Mouse (Mus musculus) MEL (cell line): ENCODE results near the gene Armc8. TPM values are rescaled to one million over a fixed set of nuclear protein-coding genes. Genes with fewer than 3 reads are reported as not detected.

Experiments
- DNase-seq: peaks from one replicate; pipeline ENCODE4 v3.0.0; 2011; ENCODE audit warnings: low read depth, low spot score
- H3K27ac ChIP-seq: 2 replicates; pipeline ENCODE4 v1.5.1; 2012; ENCODE audit warnings: low read depth, mild to moderate bottlenecking, control low read depth, low read length, moderate library complexity; ENCODE audit not compliant: control insufficient read depth
- H3K27me3 ChIP-seq, 2 experiments: fragments of 150-350 bp in 1 of 2; sonication (generic) in 1 of 2; 2 replicates each; pipeline ENCODE4 v1.6.1; 2012; ENCODE audit warnings: low read length in 2 of 2, mild to moderate bottlenecking in 2 of 2, improper control_type of control experiment in 1 of 2, moderate library complexity in 1 of 2; ENCODE audit not compliant: insufficient read depth in 2 of 2, control insufficient read depth in 1 of 2
- H3K36me3 ChIP-seq, 2 experiments: 2 replicates each; pipeline ENCODE4 v1.6.1; 2012 to 2014; ENCODE audit warnings: low read length in 2 of 2, improper control_type of control experiment in 1 of 2, inconsistent platforms in 1 of 2, mild to moderate bottlenecking in 1 of 2; ENCODE audit not compliant: insufficient read depth in 2 of 2, control insufficient read depth in 1 of 2
- H3K4me1 ChIP-seq, 2 experiments: fragments of 150-350 bp in 1 of 2; sonication (generic) in 1 of 2; 2 replicates each; pipeline ENCODE4 v1.6.1; 2012; ENCODE audit warnings: low read length in 2 of 2, improper control_type of control experiment in 1 of 2, mild to moderate bottlenecking in 1 of 2; ENCODE audit not compliant: insufficient read depth in 2 of 2, control insufficient read depth in 1 of 2
- H3K4me3 ChIP-seq, 2 experiments: fragments of 150-350 bp in 1 of 2; sonication (generic) in 1 of 2; 2 replicates each; pipeline ENCODE4 v1.5.1; 2012; ENCODE audit warnings: low read depth in 2 of 2, low read length in 2 of 2, mild to moderate bottlenecking in 2 of 2, moderate library complexity in 2 of 2, control low read depth in 1 of 2, improper control_type of control experiment in 1 of 2; ENCODE audit not compliant: control insufficient read depth in 1 of 2, insufficient read depth in 1 of 2
- H3K79me2 ChIP-seq: 2 replicates; pipeline ENCODE4 v1.6.1; 2012; ENCODE audit warnings: mild to moderate bottlenecking, low read length, moderate library complexity; ENCODE audit not compliant: control insufficient read depth, poor library complexity, insufficient read depth
- H3K9ac ChIP-seq: 2 replicates; pipeline ENCODE4 v1.6.1; 2012; ENCODE audit warnings: low read depth, mild to moderate bottlenecking, control low read depth, low read length, moderate library complexity; ENCODE audit not compliant: control insufficient read depth, poor library complexity, severe bottlenecking
- H3K9me3 ChIP-seq: fragments of 150-350 bp; sonication (generic); replicated peaks from 2 replicates; pipeline ENCODE4 v1.6.1; 2012; ENCODE audit warnings: mild to moderate bottlenecking, low read length, improper control_type of control experiment, moderate library complexity; ENCODE audit not compliant: insufficient read depth
- CHD1 ChIP-seq: IDR thresholded peaks from 2 replicates; pipeline ENCODE4 v1.6.1; 2012; ENCODE audit warnings: low read depth, mild to moderate bottlenecking, inconsistent platforms, low read length, improper control_type of control experiment
- CTCF ChIP-seq, 3 experiments: IDR thresholded peaks in 2 of 3; conservative IDR thresholded peaks in 1 of 3; 2 replicates each; pipeline ENCODE4 v1.5.1; 2011 to 2012; ENCODE audit warnings: low read length in 3 of 3, low read depth in 2 of 3, mild to moderate bottlenecking in 2 of 3, improper control_type of control experiment in 1 of 3, inconsistent platforms in 1 of 3, mixed read lengths in 1 of 3, moderate library complexity in 1 of 3; ENCODE audit not compliant: control insufficient read depth in 1 of 3, insufficient read depth in 1 of 3, poor library complexity in 1 of 3, severe bottlenecking in 1 of 3
- E2F4 ChIP-seq: IDR thresholded peaks from 2 replicates; pipeline ENCODE4 v1.6.1; 2011; ENCODE audit warnings: low read depth, low read length, improper control_type of control experiment, borderline replicate concordance
- ETS1 ChIP-seq: IDR thresholded peaks from 2 replicates; pipeline ENCODE4 v1.6.1; 2012; ENCODE audit warnings: low read depth, mild to moderate bottlenecking, inconsistent platforms, low read length, improper control_type of control experiment, moderate library complexity
- GATA1 ChIP-seq: IDR thresholded peaks from 2 replicates; pipeline ENCODE4 v1.6.1; 2011; ENCODE audit warnings: low read depth, low read length, improper control_type of control experiment
- HCFC1 ChIP-seq: IDR thresholded peaks from 2 replicates; pipeline ENCODE4 v1.6.1; 2012; ENCODE audit warnings: low read depth, mild to moderate bottlenecking, inconsistent platforms, low read length, improper control_type of control experiment, moderate library complexity
- JUND ChIP-seq: IDR thresholded peaks from 2 replicates; pipeline ENCODE4 v1.6.1; 2011; ENCODE audit warnings: low read depth, mild to moderate bottlenecking, improper control_type of control experiment, low read length
- KAT2A ChIP-seq: conservative IDR thresholded peaks from 2 replicates; pipeline ENCODE4 v1.6.1; 2012; ENCODE audit warnings: low read depth, low read length, improper control_type of control experiment, inconsistent platforms
- MAFK ChIP-seq: IDR thresholded peaks from 2 replicates; pipeline ENCODE4 v1.6.1; 2011; ENCODE audit warnings: low read depth, mild to moderate bottlenecking, low read length, improper control_type of control experiment, borderline replicate concordance
- MAZ ChIP-seq: IDR thresholded peaks from 2 replicates; pipeline ENCODE4 v1.6.1; 2012; ENCODE audit warnings: low read depth, mild to moderate bottlenecking, inconsistent platforms, low read length, improper control_type of control experiment
- MEF2A ChIP-seq: IDR thresholded peaks from 2 replicates; pipeline ENCODE4 v1.6.1; 2014; ENCODE audit warnings: low read depth, mild to moderate bottlenecking, inconsistent platforms, low read length, improper control_type of control experiment; ENCODE audit not compliant: poor library complexity, insufficient replicate concordance, severe bottlenecking; ENCODE audit errors: extremely low read depth
- MXI1 ChIP-seq: IDR thresholded peaks from 2 replicates; pipeline ENCODE4 v1.6.1; 2011; ENCODE audit warnings: mild to moderate bottlenecking, low read depth, low read length, improper control_type of control experiment
- MYB ChIP-seq: IDR thresholded peaks from 2 replicates; pipeline ENCODE4 v1.6.1; 2011; ENCODE audit warnings: mild to moderate bottlenecking, low read depth, low read length, improper control_type of control experiment
- MYC ChIP-seq: IDR thresholded peaks from 2 replicates; pipeline ENCODE4 v1.6.1; 2011; ENCODE audit warnings: low read depth, mild to moderate bottlenecking, low read length, improper control_type of control experiment, moderate library complexity
- NELFE ChIP-seq: IDR thresholded peaks from 2 replicates; pipeline ENCODE4 v1.6.1; 2011; ENCODE audit warnings: low read depth, low read length, improper control_type of control experiment
- NRF1 ChIP-seq: IDR thresholded peaks from 2 replicates; pipeline ENCODE4 v1.6.1; 2014; ENCODE audit warnings: low read depth, mild to moderate bottlenecking, inconsistent platforms, low read length, improper control_type of control experiment, moderate library complexity; ENCODE audit not compliant: poor library complexity, insufficient read depth, severe bottlenecking
- POLR2AphosphoS2 ChIP-seq: IDR thresholded peaks from 2 replicates; pipeline ENCODE4 v1.6.1; 2011; ENCODE audit warnings: low read length, improper control_type of control experiment
- RAD21 ChIP-seq: IDR thresholded peaks from 2 replicates; pipeline ENCODE4 v1.6.1; 2011; ENCODE audit warnings: mild to moderate bottlenecking, low read depth, low read length, improper control_type of control experiment
- RCOR1 ChIP-seq: IDR thresholded peaks from 2 replicates; pipeline ENCODE4 v1.6.1; 2012; ENCODE audit warnings: low read depth, mild to moderate bottlenecking, inconsistent platforms, low read length, improper control_type of control experiment
- SIN3A ChIP-seq: IDR thresholded peaks from 2 replicates; pipeline ENCODE4 v1.6.1; 2012; ENCODE audit warnings: low read length, improper control_type of control experiment, inconsistent platforms
- TCF12 ChIP-seq: IDR thresholded peaks from 2 replicates; pipeline ENCODE4 v1.6.1; 2014; ENCODE audit warnings: low read depth, mild to moderate bottlenecking, inconsistent platforms, low read length, improper control_type of control experiment, moderate library complexity
- UBTF ChIP-seq: IDR thresholded peaks from 2 replicates; pipeline ENCODE4 v1.6.1; 2012; ENCODE audit warnings: low read depth, mild to moderate bottlenecking, inconsistent platforms, low read length, improper control_type of control experiment, moderate library complexity, borderline replicate concordance; ENCODE audit not compliant: insufficient read depth
- ZC3H11A ChIP-seq: IDR thresholded peaks from 2 replicates; pipeline ENCODE4 v1.6.1; 2012; ENCODE audit warnings: low read depth, mild to moderate bottlenecking, inconsistent platforms, low read length, improper control_type of control experiment
- ZMIZ1 ChIP-seq: IDR thresholded peaks from 2 replicates; pipeline ENCODE4 v1.6.1; 2012; ENCODE audit warnings: low read depth, mild to moderate bottlenecking, inconsistent platforms, low read length, improper control_type of control experiment, moderate library complexity
- polyA plus RNA-seq, 2 experiments: library from polyadenylated mRNA; stranded (reverse) in 1 of 2; unstranded in 1 of 2; fragments of >175 nt in 1 of 2; fragments of >200 nt in 1 of 2; gene quantifications; 2 replicates each; pipeline versions ENCODE4 v1.2.1 to v1.2.4; 2012; ENCODE audit warnings: low replicate concordance in 2 of 2, low read depth in 1 of 2; ENCODE audit not compliant: insufficient read length in 2 of 2, insufficient read depth in 1 of 2, missing spikeins in 1 of 2
- total RNA-seq: library from RNA; depleted of rRNA; stranded (reverse); fragments of 300-350 nt; gene quantifications from 2 replicates; pipeline ENCODE4 v1.2.3, GENCODE M21; 2012

Armc8 gene
- total and polyA plus RNA-seq, 3 experiments, result 11.9 to 14.3 TPM; not detected in 1

- H3K4me1 ChIP-seq, result peaks cover 10% of the 10 kb centered on the region in 2 experiments
- no peak overlapping the region for H3K9ac ChIP-seq
- H3K79me2 ChIP-seq, result no peaks in the 10 kb centered on the region
- TF ChIP-seq RAD21 (no peak), ETS1 (no peak), MAZ (no peak), MEF2A (no peak), NRF1 (no peak), KAT2A (no peak), RCOR1 (no peak), GATA1 (no peak), TCF12 (no peak), CHD1 (no peak), POLR2AphosphoS2 (no peak), CTCF (IDR thresholded peaks at IDR 0.05 in 2 of 3, conservative IDR thresholded peaks at IDR 0.05 in 1 of 3; ENCODE audit: control insufficient read depth in 1 of 3, insufficient read depth in 1 of 3, low read depth in 2 of 3, low read length in 3 of 3, poor library complexity in 1 of 3, severe bottlenecking in 1 of 3) (no peak), SIN3A (no peak), ZMIZ1 (no peak), NELFE (no peak), UBTF (no peak), MAFK (no peak), MXI1 (no peak)
- no peak overlapping the region for H3K4me3 ChIP-seq
- no peak overlapping the region for H3K27ac ChIP-seq
- H3K9me3 ChIP-seq, result no peaks in the 10 kb centered on the region
- no peaks in the 10 kb centered on the region for H3K27me3 ChIP-seq
- DNase-seq, result no peak
- peaks cover 4 to 18% of the 10 kb centered on the region in 2 experiments for H3K36me3 ChIP-seq
These were observed 80.9 kb downstream of the Armc8 start for GRCm38 (mm10) chr9:99487841-99488240.

DNA sequence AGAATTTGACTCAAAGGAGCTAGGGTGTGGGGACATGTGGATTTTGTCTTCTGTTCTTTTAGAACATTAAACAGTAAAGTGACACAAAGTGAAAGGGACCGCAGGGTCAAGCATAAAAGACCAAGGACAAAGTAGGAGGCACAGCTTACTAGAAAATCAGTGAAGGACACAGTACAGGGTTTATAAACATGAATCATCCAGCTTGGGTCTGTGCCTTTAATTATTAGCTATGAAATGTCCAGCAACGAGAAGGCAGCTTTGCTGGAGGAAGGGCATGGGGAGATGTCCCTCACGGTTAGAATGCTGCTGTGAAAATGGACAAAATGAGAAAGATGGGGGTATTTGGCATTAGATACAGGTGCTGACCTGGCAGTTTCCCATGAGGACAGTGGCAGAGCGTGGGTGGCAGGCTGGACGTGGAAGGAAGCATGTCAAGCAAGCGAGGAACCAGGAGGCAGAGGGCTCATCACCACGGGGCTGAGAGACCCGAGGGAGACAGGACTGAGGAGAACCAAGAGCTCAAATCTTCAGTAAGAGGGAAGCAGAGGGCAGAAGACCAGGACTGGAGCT is 81.5 kb downstream of the Armc8 start:
- Histone ChIP-seq H3K9ac (no peak overlapping the region), H3K4me1 (peaks cover 10% of the 10 kb centered on the region in 2 experiments), H3K27ac (no peak overlapping the region), H3K79me2 (no peaks in the 10 kb centered on the region), H3K4me3 (no peak overlapping the region), H3K9me3 (no peaks in the 10 kb centered on the region), H3K27me3 (no peaks in the 10 kb centered on the region), H3K36me3 (peaks cover 4 to 18% of the 10 kb centered on the region in 2 experiments)
- TF ChIP-seq MYB, result no peak
- no peak for TF ChIP-seq MAFK
- no peak for TF ChIP-seq UBTF
- no peak for TF ChIP-seq E2F4
- no peak for TF ChIP-seq MYC
- TF ChIP-seq ZC3H11A, result no peak
- no peak for TF ChIP-seq HCFC1
- TF ChIP-seq JUND, result no peak
- DNase-seq, result no peak
